Mouse (Mus musculus) forebrain, embryonic 13.5 days (tissue): ENCODE data around the gene Cdc42. TPM values are rescaled to one million over a fixed set of nuclear protein-coding genes. Genes with fewer than 3 reads are reported as not detected.

Experiments used
- ATAC-seq: fragments of 200-750 bp; cut with Nextera tagmentation; 2 replicates; pipeline ENCODE4 v1.8.0; 2017
- H3K27ac ChIP-seq: fragments of 300-500 bp; sonication (generic); 2 replicates; pipeline ENCODE4 v1.5.1; 2015; ENCODE audit warnings: inconsistent platforms, mild to moderate bottlenecking, moderate library complexity
- H3K27me3 ChIP-seq: fragments of 300-500 bp; sonication (generic); 2 replicates; pipeline ENCODE4 v1.6.1; 2015; ENCODE audit warnings: mild to moderate bottlenecking, inconsistent platforms
- H3K36me3 ChIP-seq: fragments of 300-500 bp; sonication (generic); 2 replicates; pipeline ENCODE4 v1.6.1; 2015; ENCODE audit warnings: mild to moderate bottlenecking, inconsistent platforms; ENCODE audit not compliant: poor library complexity, severe bottlenecking
- H3K4me1 ChIP-seq: fragments of 300-500 bp; sonication (generic); 2 replicates; pipeline ENCODE4 v1.6.1; 2015; ENCODE audit warnings: inconsistent platforms
- H3K4me2 ChIP-seq: fragments of 300-500 bp; sonication (generic); 2 replicates; pipeline ENCODE4 v1.6.1; 2015; ENCODE audit warnings: inconsistent platforms, mild to moderate bottlenecking, moderate library complexity
- H3K4me3 ChIP-seq: fragments of 300-500 bp; sonication (generic); 2 replicates; pipeline ENCODE4 v1.5.1; 2015; ENCODE audit warnings: mild to moderate bottlenecking, inconsistent platforms
- H3K9ac ChIP-seq: fragments of 300-500 bp; sonication (generic); 2 replicates; pipeline ENCODE4 v1.6.1; 2015; ENCODE audit warnings: mild to moderate bottlenecking, inconsistent platforms
- H3K9me3 ChIP-seq: fragments of 300-500 bp; sonication (generic); replicated peaks from 2 replicates; pipeline ENCODE4 v1.6.1; 2016; ENCODE audit warnings: inconsistent platforms
- WGBS: fragments of 180-500 bp; shearing (Covaris S2); methylation state at CpG from one replicate; pipeline ENCODE4 v1.1.7; 2015; 5-methylcytosine and 5-hydroxymethylcytosine counted together
- polyA plus RNA-seq: library from polyadenylated mRNA; unstranded; fragments of >200 nt; fragmentation: Nextera tagmentation; extraction: Ambion mirVana; gene quantifications from 2 replicates; pipeline ENCODE4 v1.2.1, GENCODE M21; 2015

Cdc42 gene
- polyA plus RNA-seq, 1 experiment from 2014 or later = 670 TPM

GRCm38 (mm10) chr4:137276443-137277165 is 80.9 kb downstream of the Cdc42 start:
- no peak for ATAC-seq

GRCm38 (mm10) chr4:137274304-137274703 is 83.2 kb downstream of the Cdc42 start:
- Histone ChIP-seq H3K4me3 (no peak overlapping the region), H3K4me1 (peaks cover 22% of the 10 kb centered on the region), H3K9me3 (no peaks in the 10 kb centered on the region), H3K9ac (no peak overlapping the region), H3K27ac (no peak overlapping the region), H3K4me2 (no peak overlapping the region), H3K36me3 (no peaks in the 10 kb centered on the region), H3K27me3 (peaks cover 52% of the 10 kb centered on the region)
- WGBS = 3% methylated on average over 6 of the region's 6 CpGs
- no peak for ATAC-seq

More at GRCm38 (mm10) chr4:137276443-137277165, 80.9 kb downstream of the Cdc42 start:
- Histone ChIP-seq H3K9me3 (no peaks in the 10 kb centered on the region), H3K27me3 (peaks cover 72% of the 10 kb centered on the region), H3K4me3 (peak overlapping the region; percentile 49), H3K4me1 (peaks cover 22% of the 10 kb centered on the region), H3K27ac (no peak overlapping the region), H3K4me2 (peak overlapping the region; percentile 85), H3K9ac (peak overlapping the region; percentile 55), H3K36me3 (no peaks in the 10 kb centered on the region)
- WGBS = 1% methylated on average over 19 of the region's 46 CpGs

GRCm38 (mm10) chr4:137271856-137272255 is 85.7 kb downstream of the Cdc42 start:
- 78% methylated on average over 8 of the region's 8 CpGs for WGBS
- ATAC-seq = no peak
- Histone ChIP-seq H3K9ac (no peak overlapping the region), H3K36me3 (no peaks in the 10 kb centered on the region), H3K4me1 (peaks cover 3% of the 10 kb centered on the region), H3K4me2 (no peak overlapping the region), H3K27me3 (peaks cover 27% of the 10 kb centered on the region), H3K27ac (no peak overlapping the region), H3K9me3 (no peaks in the 10 kb centered on the region), H3K4me3 (no peak overlapping the region)

Other genes with a start within 250 kb of the Cdc42 start
- gene Wnt4, start 80.2 kb downstream of the Cdc42 start, polyA plus RNA-seq = 0.28 and 0.30 TPM in 2 replicates
- not detected in 2 replicates for gene Cela3a, start 52.1 kb upstream of the Cdc42 start, polyA plus RNA-seq
- gene Cela3b, start 72.8 kb upstream of the Cdc42 start, polyA plus RNA-seq = not detected in 2 replicates
- not detected in 2 replicates for gene 1700013G24Rik, start 95.6 kb upstream of the Cdc42 start, polyA plus RNA-seq
- gene Hspg2, start 111.0 kb upstream of the Cdc42 start, polyA plus RNA-seq = 4.8 and 6.5 TPM in 2 replicates
- not detected in 2 replicates for gene Ldlrad2, start 216.8 kb upstream of the Cdc42 start, polyA plus RNA-seq
- 69.9 and 76.8 TPM in 2 replicates for gene Usp48, start 236.0 kb upstream of the Cdc42 start, polyA plus RNA-seq